Mouse (Mus musculus): ENCODE data around the gene Camta2. TPM values are rescaled to one million over a fixed set of nuclear protein-coding genes. Genes with fewer than 3 reads are reported as not detected.

The Camta2 gene
- polyA plus RNA-seq (2015; fragmentation: Nextera tagmentation; extraction: Ambion mirVana), result 11.8 and 12.8 TPM in 2 replicates

- Histone ChIP-seq H3K4me1 (peaks cover 23% of the 10 kb centered on the region), H3K27ac (peak within 1 kb of the TSS; percentile 86), H3K36me3 (peaks cover 27% of the 10 kb centered on the region), H3K4me2 (peak within 1 kb of the TSS; percentile 91), H3K27me3 (no peaks in the 10 kb centered on the region), H3K9me3 (no peaks in the 10 kb centered on the region), H3K4me3 (peak within 1 kb of the TSS; percentile 80), H3K9ac (peak within 1 kb of the TSS; percentile 80)
- peak; percentile 92 for ATAC-seq (ENCODE audit: borderline replicate concordance, extremely low read depth, low FRiP score, low TSS enrichment)
- under 1% methylated on average over 42 of the region's 55 CpGs for WGBS
Observed at GRCm38 (mm10) chr11:70687601-70688199, at the start of gene Camta2. Gene Camta2, minus strand, starts transcription at chr11:70688105.

DNA sequence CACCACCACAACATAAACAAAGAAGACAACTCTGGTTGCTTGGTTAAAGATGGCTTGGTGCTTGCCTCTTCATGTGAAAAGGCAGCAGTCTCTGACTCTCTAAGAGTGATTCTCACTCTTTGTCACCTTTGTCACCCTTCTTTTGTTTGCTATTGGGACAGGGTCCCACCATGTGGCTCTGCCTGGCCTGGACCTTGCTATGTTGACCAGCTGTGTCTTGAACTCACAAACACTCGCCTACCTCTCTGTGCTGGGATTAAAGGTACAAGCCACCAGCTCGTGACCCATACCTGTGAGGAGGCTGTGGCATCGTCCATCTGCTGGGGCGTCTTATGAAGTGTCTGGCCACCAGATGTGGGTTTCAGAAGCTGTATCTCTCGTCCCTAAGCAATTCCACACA lies 45.4 kb upstream of the Camta2 start:
- no peaks in the 10 kb centered on the region for H3K9me3 ChIP-seq
- H3K36me3 ChIP-seq, result peaks cover 12% of the 10 kb centered on the region
- H3K27ac ChIP-seq, result no peak overlapping the region
- no peak overlapping the region for H3K4me3 ChIP-seq
- H3K4me2 ChIP-seq, result no peak overlapping the region
- no peak overlapping the region for H3K9ac ChIP-seq
- H3K4me1 ChIP-seq, result peaks cover 4% of the 10 kb centered on the region; the same call in 1 of the 2 replicates
- no peak for ATAC-seq (ENCODE audit: borderline replicate concordance, extremely low read depth, low FRiP score, low TSS enrichment)
- 39% methylated on average over 5 of the region's 5 CpGs for WGBS
- H3K27me3 ChIP-seq, result no peaks in the 10 kb centered on the region

DNA sequence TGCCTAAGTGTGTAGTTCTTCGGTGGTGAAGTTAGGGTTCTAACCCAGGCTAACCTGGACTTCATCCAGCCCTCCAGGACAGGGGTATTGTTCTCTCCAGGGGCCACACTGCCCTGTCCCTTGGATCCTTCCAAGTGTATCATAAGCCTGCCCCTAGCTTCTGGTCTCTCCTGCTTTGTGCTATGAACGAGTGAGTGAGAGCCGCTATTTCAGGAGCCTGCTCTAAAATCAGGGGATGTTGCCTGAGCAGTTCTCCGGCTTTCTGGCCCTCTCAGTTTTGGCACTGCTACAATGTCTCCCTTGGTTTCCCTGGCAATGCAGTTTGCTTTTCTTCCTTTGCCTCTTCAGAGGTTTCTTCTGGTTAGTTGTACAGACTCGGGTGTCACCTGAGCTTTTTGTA lies 43.3 kb upstream of the Camta2 start:
- WGBS, result 46% methylated on average over 5 of the region's 5 CpGs
- Histone ChIP-seq H3K4me1 (peaks cover 2% of the 10 kb centered on the region; the same call in 1 of the 2 replicates), H3K4me3 (no peak overlapping the region), H3K36me3 (peaks cover 33% of the 10 kb centered on the region), H3K27ac (no peak overlapping the region), H3K9me3 (no peaks in the 10 kb centered on the region), H3K4me2 (no peak overlapping the region), H3K27me3 (no peaks in the 10 kb centered on the region), H3K9ac (no peak overlapping the region)
- no peak for ATAC-seq (ENCODE audit: borderline replicate concordance, extremely low read depth, low FRiP score, low TSS enrichment)

GRCm38 (mm10) chr11:70730427-70731038 lies 42.6 kb upstream of the Camta2 start:
- Histone ChIP-seq H3K9ac (no peak overlapping the region), H3K36me3 (peaks cover 39% of the 10 kb centered on the region), H3K4me2 (no peak overlapping the region), H3K27me3 (no peaks in the 10 kb centered on the region), H3K9me3 (no peaks in the 10 kb centered on the region), H3K27ac (no peak overlapping the region), H3K4me1 (no peaks in the 10 kb centered on the region), H3K4me3 (no peak overlapping the region)
- WGBS, result 73% methylated on average over 9 of the region's 9 CpGs
- no peak for ATAC-seq (ENCODE audit: borderline replicate concordance, extremely low read depth, low FRiP score, low TSS enrichment)

- H3K36me3 ChIP-seq, result peaks cover 64% of the 10 kb centered on the region
- 55% methylated on average over 5 of the region's 5 CpGs for WGBS
- no peak overlapping the region for H3K4me3 ChIP-seq
- H3K9me3 ChIP-seq, result no peaks in the 10 kb centered on the region
- H3K27me3 ChIP-seq, result no peaks in the 10 kb centered on the region
- no peak overlapping the region for H3K4me2 ChIP-seq
- no peak overlapping the region for H3K9ac ChIP-seq
- ATAC-seq (ENCODE audit: borderline replicate concordance, extremely low read depth, low FRiP score, low TSS enrichment), result no peak
- no peak overlapping the region for H3K27ac ChIP-seq
- H3K4me1 ChIP-seq, result no peaks in the 10 kb centered on the region
Observed at GRCm38 (mm10) chr11:70727385-70727784, 39.5 kb upstream of the Camta2 start.

- no peaks in the 10 kb centered on the region for H3K9me3 ChIP-seq
- no peak overlapping the region for H3K4me3 ChIP-seq
- H3K36me3 ChIP-seq, result peaks cover 72% of the 10 kb centered on the region
- H3K27me3 ChIP-seq, result no peaks in the 10 kb centered on the region
- H3K4me1 ChIP-seq, result no peaks in the 10 kb centered on the region
- no peak for ATAC-seq (ENCODE audit: borderline replicate concordance, extremely low read depth, low FRiP score, low TSS enrichment)
- H3K4me2 ChIP-seq, result no peak overlapping the region
- no peak overlapping the region for H3K9ac ChIP-seq
- H3K27ac ChIP-seq, result no peak overlapping the region
- WGBS, result 93% methylated on average over 2 of the region's 2 CpGs
Observed at GRCm38 (mm10) chr11:70726585-70726984, 38.7 kb upstream of the Camta2 start.

GRCm38 (mm10) chr11:70724706-70725105 lies 36.8 kb upstream of the Camta2 start:
- Histone ChIP-seq H3K4me1 (no peaks in the 10 kb centered on the region), H3K36me3 (peaks cover 87% of the 10 kb centered on the region), H3K4me2 (no peak overlapping the region), H3K27me3 (no peaks in the 10 kb centered on the region), H3K27ac (no peak overlapping the region), H3K4me3 (no peak overlapping the region), H3K9me3 (no peaks in the 10 kb centered on the region), H3K9ac (no peak overlapping the region)
- WGBS, result 93% methylated on average over 9 of the region's 9 CpGs
- ATAC-seq (ENCODE audit: borderline replicate concordance, extremely low read depth, low FRiP score, low TSS enrichment), result no peak

DNA sequence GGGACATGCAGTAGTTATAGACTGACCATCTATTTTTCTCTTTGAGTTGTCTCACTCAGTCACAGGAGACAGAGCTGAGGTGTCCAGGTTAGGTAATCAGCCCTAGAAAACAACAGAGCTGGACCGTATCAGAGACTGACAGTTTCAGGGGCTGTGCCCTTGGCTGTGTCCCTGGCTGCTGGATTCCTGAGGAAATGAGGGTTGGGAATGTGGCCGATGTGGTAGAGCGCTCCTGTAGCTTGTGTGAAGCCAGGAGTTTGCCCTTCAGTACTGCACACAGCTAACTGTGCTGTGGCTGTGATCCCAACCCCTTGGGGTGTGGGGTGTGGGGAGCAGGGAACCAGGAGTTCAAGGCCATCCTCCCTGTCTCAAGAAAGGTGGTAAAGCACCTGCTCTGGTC lies 33.2 kb upstream of the Camta2 start:
- H3K36me3 ChIP-seq, result peaks cover 91% of the 10 kb centered on the region
- ATAC-seq (ENCODE audit: borderline replicate concordance, extremely low read depth, low FRiP score, low TSS enrichment), result no peak
- WGBS, result 96% methylated on average over 3 of the region's 3 CpGs

DNA sequence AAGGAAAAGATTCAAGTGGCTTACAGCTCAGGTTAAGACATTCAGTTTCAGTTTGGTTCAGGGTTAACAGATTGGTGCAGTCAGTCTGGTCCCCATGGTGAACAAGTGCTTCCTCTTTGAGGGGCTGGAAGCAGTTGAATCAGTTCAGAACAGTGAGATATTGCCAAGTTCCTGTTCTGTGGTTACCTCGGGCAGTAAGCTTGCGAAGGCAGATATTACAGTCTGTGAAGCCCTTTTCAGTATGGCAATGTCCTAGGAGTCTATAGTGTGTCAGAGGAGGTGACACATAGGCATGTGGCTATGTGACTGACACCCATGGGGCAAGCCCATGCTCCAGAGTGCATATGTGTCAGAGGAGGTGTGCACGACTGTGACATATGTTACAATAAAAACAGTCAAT lies 32.7 kb upstream of the Camta2 start:
- no peak for ATAC-seq (ENCODE audit: borderline replicate concordance, extremely low read depth, low FRiP score, low TSS enrichment)
- Histone ChIP-seq H3K36me3 (peaks cover 90% of the 10 kb centered on the region), H3K27me3 (no peaks in the 10 kb centered on the region)

More for the DNA sequence above, 33.2 kb upstream of the Camta2 start:
- Histone ChIP-seq H3K4me2 (no peak overlapping the region), H3K4me1 (no peaks in the 10 kb centered on the region), H3K9ac (no peak overlapping the region), H3K9me3 (no peaks in the 10 kb centered on the region), H3K27me3 (no peaks in the 10 kb centered on the region), H3K27ac (no peak overlapping the region), H3K4me3 (no peak overlapping the region)

DNA sequence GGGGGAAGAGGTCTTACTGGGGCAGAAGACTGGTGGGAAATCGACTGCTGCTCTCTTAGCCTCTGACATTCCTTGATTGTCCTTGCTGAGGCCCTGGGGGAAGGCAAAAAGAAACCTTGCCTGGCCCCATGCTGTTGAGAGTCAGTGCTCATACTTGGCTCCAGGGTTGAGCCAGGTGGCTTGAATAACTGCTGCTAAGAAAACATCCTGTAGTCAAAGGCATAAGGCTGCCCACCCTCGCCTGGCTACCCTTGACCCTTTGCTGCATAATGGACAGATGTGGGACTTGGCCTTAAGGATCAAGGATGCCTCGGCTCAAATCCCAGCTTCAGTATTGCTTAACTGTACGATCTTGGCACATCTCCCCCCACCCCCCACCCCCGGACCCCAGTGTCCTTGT lies 30.6 kb upstream of the Camta2 start:
- Histone ChIP-seq H3K36me3 (peaks cover 79% of the 10 kb centered on the region), H3K9ac (no peak overlapping the region), H3K27ac (no peak overlapping the region), H3K4me1 (no peaks in the 10 kb centered on the region), H3K4me2 (no peak overlapping the region), H3K27me3 (no peaks in the 10 kb centered on the region), H3K4me3 (no peak overlapping the region), H3K9me3 (no peaks in the 10 kb centered on the region)
- 67% methylated on average over 5 of the region's 5 CpGs for WGBS
- no peak for ATAC-seq (ENCODE audit: borderline replicate concordance, extremely low read depth, low FRiP score, low TSS enrichment)

More for the DNA sequence above, 32.7 kb upstream of the Camta2 start:
- H3K4me2 ChIP-seq, result no peak overlapping the region
- no peak overlapping the region for H3K27ac ChIP-seq
- H3K4me3 ChIP-seq, result no peak overlapping the region
- H3K9me3 ChIP-seq, result no peaks in the 10 kb centered on the region
- H3K9ac ChIP-seq, result no peak overlapping the region
- 90% methylated on average over 3 of the region's 3 CpGs for WGBS
- H3K4me1 ChIP-seq, result no peaks in the 10 kb centered on the region

DNA sequence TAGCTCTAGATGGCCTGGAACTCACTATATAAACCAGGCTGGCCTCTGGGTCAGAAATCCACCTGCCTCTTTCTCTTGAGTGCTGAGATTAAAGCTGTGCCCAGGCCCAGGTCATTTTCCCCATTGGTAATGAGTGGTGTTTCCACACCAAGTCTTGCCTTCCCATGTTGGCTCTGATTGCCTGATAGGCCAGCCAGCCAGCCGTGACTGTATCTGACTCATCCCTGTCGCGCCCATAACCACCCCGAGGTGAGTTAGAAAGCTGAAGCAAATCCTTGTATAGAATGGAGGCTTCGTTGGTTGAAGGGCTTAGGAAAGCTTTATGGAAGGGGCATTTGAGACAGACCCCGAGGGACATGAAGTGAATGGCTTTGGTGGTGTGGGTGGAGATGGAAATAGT lies 27.9 kb upstream of the Camta2 start:
- no peak overlapping the region for H3K27ac ChIP-seq
- H3K9me3 ChIP-seq, result no peaks in the 10 kb centered on the region
- H3K4me2 ChIP-seq, result no peak overlapping the region
- WGBS, result 88% methylated on average over 6 of the region's 6 CpGs
- no peak overlapping the region for H3K4me3 ChIP-seq
- peaks cover 81% of the 10 kb centered on the region for H3K36me3 ChIP-seq
- H3K4me1 ChIP-seq, result no peaks in the 10 kb centered on the region
- ATAC-seq (ENCODE audit: borderline replicate concordance, extremely low read depth, low FRiP score, low TSS enrichment), result no peak
- no peak overlapping the region for H3K9ac ChIP-seq
- H3K27me3 ChIP-seq, result no peaks in the 10 kb centered on the region

GRCm38 (mm10) chr11:70713222-70713621 lies 25.3 kb upstream of the Camta2 start:
- H3K4me3 ChIP-seq, result no peak overlapping the region
- no peaks in the 10 kb centered on the region for H3K9me3 ChIP-seq
- no peak overlapping the region for H3K27ac ChIP-seq
- peaks cover 81% of the 10 kb centered on the region for H3K36me3 ChIP-seq
- H3K4me2 ChIP-seq, result no peak overlapping the region
- no peak for ATAC-seq (ENCODE audit: borderline replicate concordance, extremely low read depth, low FRiP score, low TSS enrichment)
- no peaks in the 10 kb centered on the region for H3K27me3 ChIP-seq
- 77% methylated on average over 6 of the region's 6 CpGs for WGBS
- H3K4me1 ChIP-seq, result no peaks in the 10 kb centered on the region
- H3K9ac ChIP-seq, result no peak overlapping the region
